ENCODE assay signal across 24 mouse cellular contexts in the genomic region with DNA sequence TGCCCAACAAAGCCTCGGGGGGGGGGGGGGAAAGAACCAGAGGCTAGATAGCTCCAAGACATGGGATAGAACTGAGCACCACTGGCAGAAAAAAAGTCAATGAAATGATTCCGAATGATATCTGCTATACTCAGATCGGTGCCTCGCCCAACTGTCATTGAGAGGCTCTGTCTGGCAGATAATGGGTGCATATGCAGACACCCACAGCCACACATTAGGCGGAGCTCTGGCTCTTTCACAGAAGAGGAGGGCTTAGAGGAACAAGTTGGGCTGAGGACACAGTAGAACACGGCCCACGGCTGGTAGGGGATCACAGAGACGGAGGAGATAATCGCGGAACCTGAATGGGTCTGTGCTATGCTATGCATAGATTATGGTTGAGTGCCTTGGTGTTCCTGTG.
A peak's percentile ranks its signal among the peaks of the same experiment; 100 is the strongest.
DNase-seq lines count a peak whose midpoint lies in the region; ATAC-seq lines count a peak whose summit lies in the region.
"Had no signal": no experiment of that assay in that cellular context is flagged by ENCODE, and none has a peak within 500 bp of the region (broad histone marks: within the 10 kb centered on the region; RNA-seq: fewer than 3 reads in every experiment).

No protein-coding gene starts in this region.

- peak; percentile 68 for ATAC-seq in frontal cortex, adult (ENCODE audit: low TSS enrichment)
- peak; percentile 95 for ATAC-seq in liver, embryonic 16.5 days (ENCODE audit: low read depth)
- ATAC-seq in granulocyte monocyte progenitor cell, adult 5-6 weeks (replicated peaks; ENCODE audit: poor library complexity, severe bottlenecking): no peak
- ATAC-seq: forebrain, embryonic 14.5 days had no signal

- peak overlapping the region; percentile 14; the same call in 1 of the 2 replicates for H3K27ac ChIP-seq in liver, embryonic 16.5 days (ENCODE audit: low read length)
- H3K27ac ChIP-seq: embryonic facial prominence, embryonic 13.5 days; heart, adult 2 months; hindbrain, embryonic 15.5 days; kidney, postnatal 0 days; limb, embryonic 12.5 days had no signal

- 25% methylated on average over 10 of the region's 10 CpGs for WGBS in liver, embryonic 16.5 days (ENCODE audit: insufficient replicate concordance)

- H3K9ac ChIP-seq in liver, embryonic 16.5 days (ENCODE audit: low read depth, low read length): no peak overlapping the region
- H3K9ac ChIP-seq: embryonic facial prominence, embryonic 13.5 days; hindbrain, embryonic 15.5 days; limb, embryonic 12.5 days had no signal

- no peaks in the 10 kb centered on the region for H3K27me3 ChIP-seq in liver, embryonic 16.5 days (ENCODE audit: control insufficient read depth, insufficient read depth, low read depth, low read length)
- H3K27me3 ChIP-seq: embryonic facial prominence, embryonic 13.5 days; hindbrain, embryonic 15.5 days; limb, embryonic 12.5 days; megakaryocyte, embryonic 14.5 days had no signal

- H3K9me3 ChIP-seq in liver, embryonic 16.5 days (replicated peaks; ENCODE audit: control insufficient read depth, low read length): no peaks in the 10 kb centered on the region
- H3K9me3 ChIP-seq: embryonic facial prominence, embryonic 13.5 days; hindbrain, embryonic 15.5 days; limb, embryonic 12.5 days had no signal

- H3K4me2 ChIP-seq in liver, embryonic 16.5 days (ENCODE audit: low read depth, low read length): peak overlapping the region; percentile 36
- H3K4me2 ChIP-seq: embryonic facial prominence, embryonic 13.5 days; hindbrain, embryonic 15.5 days; limb, embryonic 12.5 days had no signal

- H3K4me1 ChIP-seq in liver, embryonic 16.5 days (ENCODE audit: control insufficient read depth, low read depth, low read length): peaks cover 14% of the 10 kb centered on the region
- H3K4me1 ChIP-seq: embryonic facial prominence, embryonic 13.5 days; hindbrain, embryonic 15.5 days; limb, embryonic 12.5 days; megakaryocyte, embryonic 14.5 days had no signal

- DNase-seq in frontal cortex, postnatal 10 days (ENCODE audit: low spot score in 2 of 2): no peak
- DNase-seq in liver: peak; percentile 78
- no peak for DNase-seq in ovary, postnatal 14 days (ENCODE audit: low spot score)
- no peak for DNase-seq in heart, postnatal 36 days
- DNase-seq: adrenal gland, postnatal 25 days; cerebellum, adult 2 months; cerebellum, postnatal 36 days; embryo, embryonic 11 days; gastrocnemius, postnatal 25 days; heart, adult 2 months; kidney, adult 2 months; lung, adult 2 months; midbrain, embryonic 14.5 days; thymus, adult 18-20 months; thymus, postnatal 4 days had no signal

- no peak overlapping the region for H3K4me3 ChIP-seq in liver, embryonic 16.5 days (ENCODE audit: low read depth, low read length)
- H3K4me3 ChIP-seq: embryonic facial prominence, embryonic 13.5 days; heart, adult 2 months; hindbrain, embryonic 15.5 days; limb, embryonic 12.5 days; megakaryocyte, embryonic 14.5 days had no signal

- no peaks in the 10 kb centered on the region for H3K36me3 ChIP-seq in liver, embryonic 16.5 days (ENCODE audit: control insufficient read depth, insufficient read depth)
- H3K36me3 ChIP-seq: embryonic facial prominence, embryonic 13.5 days; hindbrain, embryonic 15.5 days; limb, embryonic 12.5 days had no signal

- intact Hi-C loops in heart, postnatal 36 days (cut with DNase I): no loop called here
